Mouse (Mus musculus) spleen, adult 2 months (tissue): ENCODE measurements around the gene Mgea5. TPM values are rescaled to one million over a fixed set of nuclear protein-coding genes. Genes with fewer than 3 reads are reported as not detected.

Source experiments
- DNase-seq, 2 experiments: peaks; one replicate each; pipeline versions ENCODE4 v3.0.0 to v3.0.0-alpha.2; 2012 to 2021; ENCODE audit warnings: low spot score in 2 of 2, low read depth in 1 of 2
- H3K27ac ChIP-seq: fragments of 200-500 bp; 2 replicates; pipeline ENCODE4 v1.5.1; 2012; ENCODE audit warnings: low read length, inconsistent platforms; ENCODE audit not compliant: insufficient read depth
- H3K27me3 ChIP-seq: fragments of 200-500 bp; 2 replicates; pipeline ENCODE4 v1.6.1; 2012; ENCODE audit warnings: mild to moderate bottlenecking, moderate library complexity, low read length, inconsistent platforms; ENCODE audit not compliant: control insufficient read depth, insufficient read depth
- H3K36me3 ChIP-seq: fragments of 200-500 bp; 2 replicates; pipeline ENCODE4 v1.6.1; 2012; ENCODE audit warnings: mild to moderate bottlenecking, low read length, inconsistent platforms; ENCODE audit not compliant: control insufficient read depth, insufficient read depth
- H3K4me1 ChIP-seq: fragments of 200-500 bp; 2 replicates; pipeline ENCODE4 v1.6.1; 2011; ENCODE audit warnings: inconsistent platforms; ENCODE audit not compliant: control insufficient read depth, insufficient read depth, insufficient read length
- H3K4me3 ChIP-seq: fragments of 200-500 bp; 2 replicates; pipeline ENCODE4 v1.5.1; 2011; ENCODE audit warnings: mild to moderate bottlenecking, inconsistent platforms; ENCODE audit not compliant: insufficient read depth, insufficient read length; ENCODE audit errors: extremely low read depth
- CTCF ChIP-seq: fragments of 200-500 bp; IDR thresholded peaks from 2 replicates; pipeline ENCODE4 v1.5.1; 2011; ENCODE audit warnings: mild to moderate bottlenecking, inconsistent platforms; ENCODE audit not compliant: insufficient read depth, insufficient read length, insufficient replicate concordance; ENCODE audit errors: extremely low read depth
- POLR2A ChIP-seq: fragments of 200-500 bp; IDR thresholded peaks from 2 replicates; pipeline ENCODE4 v1.6.1; 2011; ENCODE audit warnings: low read depth, low read length, inconsistent platforms
- WGBS: fragments of 180-500 bp; shearing (Covaris S2); methylation state at CpG from one replicate; pipeline ENCODE4 v1.1.7; 2018; 5-methylcytosine and 5-hydroxymethylcytosine counted together
- polyA plus RNA-seq: library from polyadenylated mRNA; depleted of rRNA; stranded (reverse); fragments of >200 nt; gene quantifications from 2 replicates; pipeline ENCODE4 v1.2.3, GENCODE M21; 2012; rRNA removed

Mgea5 gene
- 18.9 and 21.1 TPM in 2 replicates for polyA plus RNA-seq

DNA sequence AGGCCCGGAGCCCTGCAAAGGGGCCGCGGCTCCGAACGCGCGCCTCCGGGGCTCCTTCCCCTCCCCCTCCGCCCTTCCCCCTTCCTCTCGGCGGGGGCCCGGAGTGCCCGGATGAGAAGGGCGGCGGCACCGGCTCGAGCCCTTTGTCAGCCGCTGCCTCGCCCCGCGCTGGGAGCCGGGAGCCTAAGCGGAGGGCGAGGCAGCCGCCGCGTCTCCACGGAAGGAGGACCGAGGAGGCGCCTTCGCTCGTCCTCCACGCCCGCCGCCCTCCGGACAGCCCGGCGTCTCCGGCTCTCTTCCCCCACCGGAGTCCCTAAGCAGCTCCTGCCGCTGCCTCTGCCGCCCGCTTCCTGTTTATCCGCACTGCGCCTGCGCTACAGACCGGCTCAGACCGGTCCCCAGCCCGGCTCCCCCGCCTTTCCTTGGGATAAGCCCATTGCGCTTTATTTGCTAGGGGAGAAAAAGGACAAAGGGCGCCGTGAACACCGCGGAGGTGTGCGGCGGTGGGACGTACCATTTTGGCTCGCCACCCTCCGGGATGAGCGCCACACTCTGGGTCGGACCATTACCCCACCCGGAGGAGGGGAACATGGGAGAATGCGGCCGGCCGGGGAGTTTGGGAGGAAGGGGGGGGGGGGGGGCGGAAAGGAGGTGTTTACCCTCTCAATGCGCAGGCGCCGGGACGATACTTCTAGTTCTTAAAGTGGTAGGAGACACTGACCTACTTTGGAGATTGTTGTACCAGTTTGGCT, at the start of gene Mgea5:
Gene Mgea5 (minus strand): TSS at position 657 of the 752 bp plus-strand sequence.
- WGBS, result under 1% methylated on average over 68 of the region's 71 CpGs

GRCm38 (mm10) chr19:45830679-45831078, 47.0 kb upstream of the Mgea5 start:
- Histone ChIP-seq H3K27me3 (no peaks in the 10 kb centered on the region), H3K27ac (no peak overlapping the region), H3K36me3 (no peaks in the 10 kb centered on the region), H3K4me1 (no peaks in the 10 kb centered on the region), H3K4me3 (no peak overlapping the region)
- no peak for DNase-seq
- 48% methylated on average over 2 of the region's 2 CpGs for WGBS
- no peak for TF ChIP-seq POLR2A
- no peak for TF ChIP-seq CTCF

More for the DNA sequence above, at the start of gene Mgea5:
- no peaks in the 10 kb centered on the region for H3K27me3 ChIP-seq
- DNase-seq, result peak; percentile 97 to 99
- peaks cover 18% of the 10 kb centered on the region for H3K4me1 ChIP-seq
- peak within 1 kb of the TSS; percentile 99 for H3K27ac ChIP-seq
- peaks cover 8% of the 10 kb centered on the region for H3K36me3 ChIP-seq
- TF ChIP-seq CTCF (no peak), POLR2A (peak; percentile 94)
- peak within 1 kb of the TSS; percentile 94 for H3K4me3 ChIP-seq

- Histone ChIP-seq H3K27ac (no peak overlapping the region), H3K4me3 (no peak overlapping the region), H3K4me1 (no peaks in the 10 kb centered on the region), H3K27me3 (no peaks in the 10 kb centered on the region), H3K36me3 (no peaks in the 10 kb centered on the region)
- no peak for DNase-seq
- TF ChIP-seq CTCF (no peak), POLR2A (no peak)
- WGBS, result 92% methylated on average over 3 of the region's 3 CpGs
Observed at GRCm38 (mm10) chr19:45827736-45828135, 44.1 kb upstream of the Mgea5 start.

DNA sequence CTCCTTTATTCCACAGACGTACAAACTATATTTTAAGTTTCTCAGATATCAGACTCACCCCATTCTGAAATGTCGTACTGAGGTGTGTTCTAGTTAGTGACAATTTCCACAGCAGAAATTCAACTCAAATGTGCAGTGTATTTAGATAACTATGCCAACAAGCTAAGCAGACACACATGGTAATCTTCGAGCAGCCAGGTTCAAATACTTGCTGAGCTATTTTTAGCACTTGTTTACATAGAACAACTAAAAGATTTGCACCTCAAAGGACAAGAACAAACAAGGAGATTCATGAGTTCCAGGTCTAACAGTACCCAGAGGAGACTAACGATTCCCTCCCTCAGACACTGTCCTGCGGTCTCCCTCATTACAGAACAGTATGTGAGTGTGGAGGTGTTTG, 43.5 kb upstream of the Mgea5 start:
- Histone ChIP-seq H3K36me3 (no peaks in the 10 kb centered on the region), H3K4me3 (no peak overlapping the region), H3K27ac (no peak overlapping the region), H3K4me1 (no peaks in the 10 kb centered on the region), H3K27me3 (no peaks in the 10 kb centered on the region)
- DNase-seq, result no peak
- WGBS, result 92% methylated on average over 5 of the region's 5 CpGs
- TF ChIP-seq POLR2A (no peak), CTCF (no peak)

DNA sequence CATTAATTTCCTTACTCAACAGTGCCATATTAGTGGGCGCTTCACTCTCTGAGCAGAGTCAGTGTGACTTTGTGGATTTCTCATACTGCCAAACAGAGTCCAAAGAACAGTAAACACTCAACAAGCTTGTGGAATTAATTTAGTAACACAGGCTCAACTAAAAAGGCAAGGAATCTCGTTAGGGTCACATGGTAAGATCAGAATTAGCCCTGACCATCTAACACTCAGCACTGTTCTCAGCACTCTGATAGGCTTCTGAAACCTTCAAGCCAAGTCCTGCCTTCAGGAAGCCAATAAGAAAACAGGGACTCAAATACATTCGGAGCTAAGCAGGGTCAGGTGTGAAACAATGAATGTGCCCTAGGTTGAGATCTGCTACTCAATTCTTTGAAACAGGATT, 42.5 kb upstream of the Mgea5 start:
- Histone ChIP-seq H3K4me1 (no peaks in the 10 kb centered on the region), H3K36me3 (no peaks in the 10 kb centered on the region), H3K27ac (no peak overlapping the region), H3K27me3 (no peaks in the 10 kb centered on the region), H3K4me3 (no peak overlapping the region)
- no peak for TF ChIP-seq POLR2A
- no peak for TF ChIP-seq CTCF
- no peak for DNase-seq
- 88% methylated on average over 3 of the region's 3 CpGs for WGBS

DNA sequence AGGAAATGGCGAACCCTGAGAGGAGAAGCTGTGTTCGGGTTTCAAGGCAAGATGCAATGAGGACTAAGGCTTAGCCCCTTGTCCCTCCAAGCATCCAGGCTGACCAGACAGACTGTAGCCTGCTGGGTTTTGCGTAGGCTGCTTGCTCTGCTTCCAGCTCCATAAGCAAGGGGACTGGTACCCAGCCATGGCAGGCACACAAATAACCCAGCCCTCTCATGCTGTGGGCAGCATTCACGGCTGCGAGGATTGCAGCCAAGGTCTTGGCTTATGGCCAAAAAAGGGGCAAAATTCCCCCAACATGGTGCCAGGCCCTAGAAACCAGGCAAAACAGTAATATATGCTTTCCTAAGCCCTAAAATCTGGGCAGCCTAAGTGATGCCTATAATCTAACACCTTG, 38.2 kb upstream of the Mgea5 start:
- H3K27me3 ChIP-seq, result no peaks in the 10 kb centered on the region
- H3K27ac ChIP-seq, result no peak overlapping the region
- no peak overlapping the region for H3K4me3 ChIP-seq
- peaks cover 4% of the 10 kb centered on the region for H3K36me3 ChIP-seq
- TF ChIP-seq POLR2A (no peak), CTCF (no peak)
- 85% methylated on average over 5 of the region's 5 CpGs for WGBS
- no peaks in the 10 kb centered on the region for H3K4me1 ChIP-seq
- no peak for DNase-seq

DNA sequence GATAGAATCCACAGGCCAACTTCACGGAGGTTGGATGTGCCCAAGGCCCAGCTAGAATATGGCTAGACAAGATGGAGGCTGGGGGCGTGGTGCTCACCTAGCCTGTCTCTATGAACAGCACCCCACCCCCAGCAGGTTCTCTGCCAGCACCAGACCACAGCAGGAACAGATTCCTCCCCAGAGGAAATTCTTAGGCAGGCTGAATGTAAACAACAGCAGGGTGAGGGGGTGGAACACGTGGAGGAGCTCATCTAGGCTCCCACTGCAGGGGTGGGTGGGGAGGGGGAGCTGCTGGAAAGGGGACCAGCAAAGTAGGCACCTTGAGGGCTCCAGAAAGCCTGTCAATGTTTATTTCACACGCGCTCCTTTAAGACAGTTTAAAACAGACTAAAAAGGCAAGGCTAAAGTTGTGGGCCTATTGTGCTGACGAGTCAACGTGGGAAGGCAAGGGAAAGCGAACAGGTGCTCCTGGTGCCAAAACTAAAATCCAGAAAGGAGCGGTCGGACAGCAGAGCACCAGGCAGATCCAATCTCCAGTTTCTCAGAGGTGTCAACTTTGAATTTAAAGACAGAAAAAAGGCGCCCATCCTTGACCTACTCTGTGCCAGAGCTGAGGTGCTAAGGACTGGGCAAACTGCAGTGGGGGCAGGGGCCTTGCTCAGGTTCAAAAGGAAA, 34.3 kb upstream of the Mgea5 start:
- Histone ChIP-seq H3K27ac (no peak overlapping the region), H3K4me1 (no peaks in the 10 kb centered on the region), H3K27me3 (peaks cover 9% of the 10 kb centered on the region; the same call in 1 of the 2 replicates), H3K36me3 (peaks cover 4% of the 10 kb centered on the region), H3K4me3 (no peak overlapping the region)
- TF ChIP-seq POLR2A (no peak), CTCF (no peak)
- WGBS, result 86% methylated on average over 11 of the region's 11 CpGs
- no peak for DNase-seq
